Mouse (Mus musculus): ENCODE results near the gene Atp6v1b1. TPM values are rescaled to one million over a fixed set of nuclear protein-coding genes. Genes with fewer than 3 reads are reported as not detected.
"Not testable (repeated sequence)": the region's sequence is repeated elsewhere in the genome, so short reads cannot be mapped to it uniquely, and the experiment has no call there.

The Atp6v1b1 gene
- polyA plus RNA-seq, 1 experiment from 2014 or later: not detected

GRCm38 (mm10) chr6:83762344-83762743 lies 19.6 kb downstream of the Atp6v1b1 start, which contains the start of gene Ankrd53:
Gene Ankrd53 (plus strand): TSS chr6:83762644.
- no peak within 1 kb of the TSS for H3K9ac ChIP-seq
- 29% methylated on average over 6 of the region's 6 CpGs for WGBS
- no peak for ATAC-seq (ENCODE audit: low FRiP score, low read depth)

GRCm38 (mm10) chr6:83762880-83763431 lies 20.2 kb downstream of the Atp6v1b1 start:
- Histone ChIP-seq H3K9me3 (no peaks in the 10 kb centered on the region), H3K4me1 (peaks cover 8% of the 10 kb centered on the region), H3K27ac (no peak overlapping the region), H3K4me2 (replicated peaks) (peak overlapping the region; percentile 55), H3K4me3 (peak overlapping the region; percentile 26), H3K9ac (no peak overlapping the region), H3K27me3 (replicated peaks) (peaks cover 57% of the 10 kb centered on the region), H3K36me3 (no peaks in the 10 kb centered on the region)
- 1% methylated on average over 35 of the region's 35 CpGs for WGBS
- ATAC-seq (ENCODE audit: low FRiP score, low read depth): no peak

More at GRCm38 (mm10) chr6:83762344-83762743, 19.6 kb downstream of the Atp6v1b1 start, which contains the start of gene Ankrd53:
- Histone ChIP-seq H3K4me3 (peak within 1 kb of the TSS; percentile 26), H3K36me3 (no peaks in the 10 kb centered on the region), H3K4me1 (peaks cover 8% of the 10 kb centered on the region), H3K9me3 (no peaks in the 10 kb centered on the region), H3K27ac (no peak within 1 kb of the TSS), H3K4me2 (replicated peaks) (peak within 1 kb of the TSS; percentile 55), H3K27me3 (replicated peaks) (peaks cover 63% of the 10 kb centered on the region)

- peaks cover 8% of the 10 kb centered on the region for H3K4me1 ChIP-seq
- no peak overlapping the region for H3K4me3 ChIP-seq
- no peaks in the 10 kb centered on the region for H3K9me3 ChIP-seq
- ATAC-seq (ENCODE audit: low FRiP score, low read depth): no peak
- no peak overlapping the region for H3K27ac ChIP-seq
- H3K4me2 ChIP-seq (replicated peaks): no peak overlapping the region
- H3K27me3 ChIP-seq (replicated peaks): peaks cover 26% of the 10 kb centered on the region
- 97% methylated on average over 3 of the region's 3 CpGs for WGBS
- H3K36me3 ChIP-seq: peaks cover 31% of the 10 kb centered on the region
- no peak overlapping the region for H3K9ac ChIP-seq
Observed at GRCm38 (mm10) chr6:83766982-83767381, 24.2 kb downstream of the Atp6v1b1 start.

GRCm38 (mm10) chr6:83768485-83768884 lies 25.7 kb downstream of the Atp6v1b1 start:
- Histone ChIP-seq H3K36me3 (peaks cover 42% of the 10 kb centered on the region), H3K4me3 (no peak overlapping the region), H3K27me3 (replicated peaks) (peaks cover 11% of the 10 kb centered on the region), H3K9me3 (no peaks in the 10 kb centered on the region), H3K4me1 (peaks cover 2% of the 10 kb centered on the region; the same call in 1 of the 2 replicates), H3K4me2 (replicated peaks) (no peak overlapping the region), H3K9ac (no peak overlapping the region), H3K27ac (no peak overlapping the region)
- 89% methylated on average over 5 of the region's 5 CpGs for WGBS
- no peak for ATAC-seq (ENCODE audit: low FRiP score, low read depth)

GRCm38 (mm10) chr6:83774126-83774525 lies 31.3 kb downstream of the Atp6v1b1 start:
- H3K4me2 ChIP-seq (replicated peaks): peak overlapping the region; percentile 89
- peaks cover 36% of the 10 kb centered on the region for H3K36me3 ChIP-seq
- no peak overlapping the region for H3K27ac ChIP-seq
- peak overlapping the region; percentile 90; the same call in 1 of the 2 replicates for H3K9ac ChIP-seq
- H3K27me3 ChIP-seq (replicated peaks): no peaks in the 10 kb centered on the region
- no peaks in the 10 kb centered on the region for H3K9me3 ChIP-seq
- H3K4me1 ChIP-seq: peaks cover 19% of the 10 kb centered on the region
- no peak for ATAC-seq (ENCODE audit: low FRiP score, low read depth)
- 53% methylated on average over 9 of the region's 9 CpGs for WGBS
- H3K4me3 ChIP-seq: peak overlapping the region; percentile 80; the same call in 1 of the 2 replicates

GRCm38 (mm10) chr6:83774781-83775563 lies 32.2 kb downstream of the Atp6v1b1 start:
- Histone ChIP-seq H3K27me3 (replicated peaks) (no peaks in the 10 kb centered on the region), H3K9ac (peak overlapping the region; percentile 90), H3K9me3 (no peaks in the 10 kb centered on the region), H3K4me1 (peaks cover 19% of the 10 kb centered on the region), H3K4me2 (replicated peaks) (peak overlapping the region; percentile 89), H3K36me3 (peaks cover 29% of the 10 kb centered on the region), H3K27ac (no peak overlapping the region), H3K4me3 (peak overlapping the region; percentile 80)
- 3% methylated on average over 14 of the region's 14 CpGs for WGBS
- peak; percentile 64 for ATAC-seq (ENCODE audit: low FRiP score, low read depth)

GRCm38 (mm10) chr6:83775638-83776293 lies 33.0 kb downstream of the Atp6v1b1 start, which contains the start of gene Tex261:
Gene Tex261 (minus strand): TSS chr6:83775813.
- H3K4me1 ChIP-seq: peaks cover 19% of the 10 kb centered on the region
- H3K27me3 ChIP-seq (replicated peaks): no peaks in the 10 kb centered on the region
- peak within 1 kb of the TSS; percentile 89 for H3K4me2 ChIP-seq (replicated peaks)
- WGBS: under 1% methylated on average over 45 of the region's 45 CpGs
- no peaks in the 10 kb centered on the region for H3K9me3 ChIP-seq
- H3K4me3 ChIP-seq: peak within 1 kb of the TSS; percentile 80
- ATAC-seq (ENCODE audit: low FRiP score, low read depth): peak; percentile 95
- no peak within 1 kb of the TSS; the same call in 1 of the 2 replicates for H3K27ac ChIP-seq
- H3K9ac ChIP-seq: peak within 1 kb of the TSS; percentile 90
- H3K36me3 ChIP-seq: peaks cover 23% of the 10 kb centered on the region

GRCm38 (mm10) chr6:83778306-83778705 lies 35.5 kb downstream of the Atp6v1b1 start:
- peaks cover 2% of the 10 kb centered on the region; the same call in 1 of the 2 replicates for H3K36me3 ChIP-seq
- no peak overlapping the region for H3K27ac ChIP-seq
- no peak for ATAC-seq (ENCODE audit: low FRiP score, low read depth)
- no peaks in the 10 kb centered on the region for H3K27me3 ChIP-seq (replicated peaks)
- H3K9ac ChIP-seq: no peak overlapping the region
- 83% methylated on average over 7 of the region's 7 CpGs for WGBS
- no peaks in the 10 kb centered on the region for H3K9me3 ChIP-seq
- H3K4me1 ChIP-seq: peaks cover 19% of the 10 kb centered on the region
- no peak overlapping the region for H3K4me2 ChIP-seq (replicated peaks)
- no peak overlapping the region for H3K4me3 ChIP-seq

GRCm38 (mm10) chr6:83779026-83779425 lies 36.2 kb downstream of the Atp6v1b1 start:
- no peak overlapping the region for H3K4me3 ChIP-seq
- no peaks in the 10 kb centered on the region for H3K9me3 ChIP-seq
- H3K36me3 ChIP-seq: no peaks in the 10 kb centered on the region
- 8% methylated on average over 5 of the region's 5 CpGs for WGBS
- H3K4me2 ChIP-seq (replicated peaks): no peak overlapping the region
- no peaks in the 10 kb centered on the region for H3K27me3 ChIP-seq (replicated peaks)
- peaks cover 12% of the 10 kb centered on the region for H3K4me1 ChIP-seq
- ATAC-seq (ENCODE audit: low FRiP score, low read depth): no peak
- no peak overlapping the region for H3K27ac ChIP-seq
- no peak overlapping the region for H3K9ac ChIP-seq

GRCm38 (mm10) chr6:83786426-83786825 lies 43.6 kb downstream of the Atp6v1b1 start:
- Histone ChIP-seq H3K27me3 (replicated peaks) (no peaks in the 10 kb centered on the region), H3K4me3 (no peak overlapping the region), H3K9me3 (no peaks in the 10 kb centered on the region), H3K9ac (no peak overlapping the region), H3K4me1 (peaks cover 12% of the 10 kb centered on the region), H3K27ac (no peak overlapping the region), H3K4me2 (replicated peaks) (no peak overlapping the region), H3K36me3 (no peaks in the 10 kb centered on the region)
- WGBS: 76% methylated on average over 3 of the region's 3 CpGs
- no peak for ATAC-seq (ENCODE audit: low FRiP score, low read depth)

- Histone ChIP-seq H3K36me3 (no peaks in the 10 kb centered on the region), H3K27me3 (replicated peaks) (no peaks in the 10 kb centered on the region), H3K9ac (no peak overlapping the region), H3K4me2 (replicated peaks) (no peak overlapping the region), H3K4me1 (peaks cover 12% of the 10 kb centered on the region), H3K27ac (no peak overlapping the region), H3K9me3 (no peaks in the 10 kb centered on the region), H3K4me3 (no peak overlapping the region)
- 38% methylated on average over 7 of the region's 7 CpGs for WGBS
- peak; percentile 71; the same call in 1 of the 2 replicates for ATAC-seq (ENCODE audit: low FRiP score, low read depth)
Observed at GRCm38 (mm10) chr6:83788554-83788953, 45.8 kb downstream of the Atp6v1b1 start.

GRCm38 (mm10) chr6:83790533-83790932 lies 47.7 kb downstream of the Atp6v1b1 start:
- H3K27ac ChIP-seq; H3K9me3 ChIP-seq; H3K36me3 ChIP-seq; H3K27me3 ChIP-seq (replicated peaks); H3K9ac ChIP-seq; ATAC-seq (ENCODE audit: low FRiP score, low read depth); H3K4me2 ChIP-seq (replicated peaks); H3K4me3 ChIP-seq: not testable (repeated sequence)
- peaks cover 18% of the 10 kb centered on the region for H3K4me1 ChIP-seq
- whole genome bisulfite sequencing: 79% methylated on average over 5 of the region's 5 CpGs

All from neural tube, embryonic 12.5 days (tissue).